Mouse (Mus musculus): ENCODE results near the gene Aurkb. TPM values are rescaled to one million over a fixed set of nuclear protein-coding genes. Genes with fewer than 3 reads are reported as not detected.

The Aurkb gene
- polyA plus RNA-seq, 1 experiment from 2014 or later: 34.1 TPM

DNA sequence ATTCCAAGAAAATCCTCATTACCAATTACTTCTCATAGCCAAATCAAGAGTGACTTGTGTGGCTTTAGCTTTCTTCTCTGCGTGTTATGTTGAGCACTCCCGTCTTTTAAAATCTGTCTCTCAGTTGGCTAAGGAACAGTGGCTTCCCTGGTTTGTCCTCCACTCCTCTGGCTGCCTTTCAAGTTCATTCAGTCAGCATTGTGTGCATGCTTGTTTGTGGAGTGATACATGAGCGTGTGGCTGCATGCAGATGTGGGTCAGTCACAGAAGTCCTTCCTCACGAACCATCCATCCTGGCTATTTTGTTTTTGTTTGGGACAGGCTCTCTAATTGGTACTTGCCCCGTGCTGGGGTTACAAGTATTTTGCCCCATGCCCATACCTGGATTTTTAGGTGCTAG is 31.1 kb downstream of the Aurkb start:
- ChIA-PET POLR2A (interaction anchor here (0.7 kb wide), 1 partner anchor 14 kb away, joined by 3 read pairs; no protein-coding TSS in a partner anchor), CTCF (interaction anchor here (0.9 to 4.4 kb wide), 4 partner anchors 9 to 48 kb away, joined by 3 to 13 read pairs (median 4); no protein-coding TSS in a partner anchor)
- no peaks in the 10 kb centered on the region for H3K27me3 ChIP-seq
- DNase-seq (ENCODE audit: low read depth, low spot score): no peak
- in situ Hi-C loops (cut with MboI; ENCODE audit: low pct_unique_long_range_greater_than_20kb): loop anchor here (25.0 kb wide), 1 partner anchor 911 kb away; the partner anchor contains the start of genes Ctdnep1, Elp5, Gabarap and Phf23
- no peak for TF ChIP-seq CTCF (IDR thresholded peaks at IDR 0.05)
- no peak for ATAC-seq

DNA sequence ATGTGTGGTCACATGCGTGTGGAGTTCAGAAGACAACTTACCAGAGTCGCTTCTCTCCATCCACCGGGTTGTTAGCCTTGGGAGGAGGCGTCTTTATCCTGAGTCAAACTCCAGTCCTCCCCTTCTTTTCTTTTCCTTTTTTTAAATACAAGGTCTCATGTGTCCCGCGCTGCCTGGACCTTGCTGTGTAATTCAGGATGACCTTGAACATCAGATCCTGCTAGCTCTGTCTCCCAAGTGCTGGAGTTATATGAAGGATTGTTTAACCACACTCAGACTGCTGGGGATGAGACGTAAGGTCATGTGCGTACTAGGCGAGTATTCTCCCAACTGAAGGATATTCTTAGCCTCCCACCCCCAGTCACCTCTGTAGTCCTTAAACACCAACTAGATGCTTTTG is 31.9 kb downstream of the Aurkb start:
- no peak for ATAC-seq
- TF ChIP-seq CTCF (IDR thresholded peaks at IDR 0.05): no peak
- H3K27me3 ChIP-seq: no peaks in the 10 kb centered on the region
- no peak for DNase-seq (ENCODE audit: low read depth, low spot score)
- CTCF ChIA-PET: interaction anchor here (0.7 to 1.5 kb wide), 4 partner anchors 9 to 48 kb away, joined by 3 to 5 read pairs (median 3); no protein-coding TSS in a partner anchor
- POLR2A ChIA-PET: no interaction called here
- in situ Hi-C loops (cut with MboI; ENCODE audit: low pct_unique_long_range_greater_than_20kb): loop anchor here (25.0 kb wide), 1 partner anchor 910 kb away; the partner anchor contains the start of genes Ctdnep1, Elp5, Gabarap and Phf23

GRCm38 (mm10) chr11:69078041-69078440 is 32.6 kb downstream of the Aurkb start:
- ChIA-PET CTCF (interaction anchor here (0.7 to 1.1 kb wide), 3 partner anchors 9 to 46 kb away, joined by 3 read pairs; no protein-coding TSS in a partner anchor), POLR2A (interaction anchor here (1.1 kb wide), 1 partner anchor 9 kb away, joined by 3 read pairs; no protein-coding TSS in a partner anchor)
- H3K27me3 ChIP-seq: no peaks in the 10 kb centered on the region
- DNase-seq (ENCODE audit: low read depth, low spot score) (no peak), ATAC-seq (no peak)
- no peak for TF ChIP-seq CTCF (IDR thresholded peaks at IDR 0.05)
- in situ Hi-C loops (cut with MboI; ENCODE audit: low pct_unique_long_range_greater_than_20kb): loop anchor here (25.0 kb wide), 1 partner anchor 909 kb away; the partner anchor contains the start of genes Ctdnep1, Elp5, Gabarap and Phf23

GRCm38 (mm10) chr11:69078805-69079438 is 33.5 kb downstream of the Aurkb start:
- H3K27me3 ChIP-seq: no peaks in the 10 kb centered on the region
- no peak for ATAC-seq
- no peak for TF ChIP-seq CTCF (IDR thresholded peaks at IDR 0.05)
- POLR2A ChIA-PET: interaction anchor here (0.6 to 1.2 kb wide), 6 partner anchors 8 to 1157 kb away, joined by 3 to 6 read pairs (median 4); partner anchors contain the start of genes 9130213A22Rik, Per1 and Vamp2
- in situ Hi-C loops (cut with MboI; ENCODE audit: low pct_unique_long_range_greater_than_20kb): loop anchor here (25.0 kb wide), 1 partner anchor 908 kb away; the partner anchor contains the start of genes Ctdnep1, Elp5, Gabarap and Phf23
- no peak for DNase-seq (ENCODE audit: low read depth, low spot score)
- CTCF ChIA-PET: interaction anchor here (1.4 to 2.1 kb wide), 3 partner anchors 12 to 43 kb away, joined by 6 to 8 read pairs (median 7); partner anchors contain the start of gene 9130213A22Rik

DNA sequence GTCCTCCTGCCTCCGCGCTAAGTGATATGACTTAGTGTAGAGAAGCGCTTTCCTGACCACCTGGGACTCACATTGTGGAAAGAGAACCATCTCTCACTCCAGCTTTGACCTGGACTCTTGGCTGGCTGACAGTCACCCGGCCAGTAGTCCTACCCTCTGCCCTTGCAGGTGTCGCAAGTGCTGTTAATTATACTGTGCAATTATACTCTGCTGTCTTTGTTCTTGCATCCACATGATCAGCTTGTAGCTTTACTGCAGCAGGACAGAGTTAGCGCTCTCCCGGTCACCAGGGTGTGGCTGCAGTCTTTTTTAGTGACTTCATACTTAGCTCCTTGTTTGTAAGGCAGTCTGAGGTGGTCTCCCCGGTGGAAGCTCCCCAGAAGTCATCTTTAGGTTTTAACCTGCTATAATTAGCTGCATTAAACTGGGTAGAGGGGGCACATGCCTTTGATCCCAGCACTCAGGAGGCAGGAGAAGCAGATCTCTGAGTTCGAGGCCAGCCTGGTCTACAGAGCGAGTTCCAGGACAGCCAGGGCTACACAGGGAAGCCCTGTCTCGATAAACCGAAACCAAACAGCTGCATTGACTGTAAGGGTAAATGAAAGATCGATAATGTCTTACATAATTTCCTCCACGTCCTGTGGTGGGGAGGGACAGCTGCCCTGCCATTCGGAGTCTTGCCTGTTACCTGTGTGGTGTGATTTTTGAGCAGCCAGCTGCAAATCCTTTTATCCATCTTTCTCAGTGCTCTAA is 34.8 kb downstream of the Aurkb start:
- H3K27me3 ChIP-seq: no peaks in the 10 kb centered on the region
- in situ Hi-C loops (cut with MboI; ENCODE audit: low pct_unique_long_range_greater_than_20kb): loop anchor here (25.0 kb wide), 1 partner anchor 907 kb away; the partner anchor contains the start of genes Ctdnep1, Elp5, Gabarap and Phf23
- no peak for TF ChIP-seq CTCF (IDR thresholded peaks at IDR 0.05)
- ATAC-seq: no peak
- DNase-seq (ENCODE audit: low read depth, low spot score): no peak
- ChIA-PET POLR2A (interaction anchor here (0.6 to 1.1 kb wide), 3 partner anchors 12 to 43 kb away, joined by 3 to 6 read pairs (median 6); partner anchors contain the start of gene 9130213A22Rik), CTCF (interaction anchor here (1.1 to 2.1 kb wide), 4 partner anchors 12 to 42 kb away, joined by 5 to 8 read pairs (median 6); partner anchors contain the start of genes 9130213A22Rik and Per1)

DNA sequence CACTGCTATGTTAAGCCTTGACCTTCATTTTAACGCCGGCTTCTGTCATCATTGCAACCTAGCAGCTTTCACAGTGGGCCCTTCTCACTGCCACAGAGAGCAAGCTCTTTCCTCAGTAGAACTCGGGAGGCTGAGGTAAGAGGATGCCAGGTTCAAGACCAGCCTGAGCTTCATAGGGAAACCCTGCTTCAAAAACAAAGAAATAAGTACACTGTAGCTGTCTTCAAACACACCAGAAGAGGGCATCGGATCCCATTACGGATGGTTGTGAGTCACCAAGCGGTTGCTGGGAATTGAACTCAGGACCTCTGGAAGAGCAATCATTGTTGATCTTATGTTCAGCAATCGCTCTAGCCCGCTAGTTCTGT is 35.4 kb downstream of the Aurkb start:
- ATAC-seq (no peak), DNase-seq (ENCODE audit: low read depth, low spot score) (no peak)
- CTCF ChIA-PET: no interaction called here
- in situ Hi-C loops (cut with MboI; ENCODE audit: low pct_unique_long_range_greater_than_20kb): loop anchor here (25.0 kb wide), 1 partner anchor 906 kb away; the partner anchor contains the start of genes Ctdnep1, Elp5, Gabarap and Phf23
- no peaks in the 10 kb centered on the region for H3K27me3 ChIP-seq
- POLR2A ChIA-PET: interaction anchor here (0.6 kb wide), 1 partner anchor 42 kb away, joined by 6 read pairs; no protein-coding TSS in a partner anchor
- no peak for TF ChIP-seq CTCF (IDR thresholded peaks at IDR 0.05)

DNA sequence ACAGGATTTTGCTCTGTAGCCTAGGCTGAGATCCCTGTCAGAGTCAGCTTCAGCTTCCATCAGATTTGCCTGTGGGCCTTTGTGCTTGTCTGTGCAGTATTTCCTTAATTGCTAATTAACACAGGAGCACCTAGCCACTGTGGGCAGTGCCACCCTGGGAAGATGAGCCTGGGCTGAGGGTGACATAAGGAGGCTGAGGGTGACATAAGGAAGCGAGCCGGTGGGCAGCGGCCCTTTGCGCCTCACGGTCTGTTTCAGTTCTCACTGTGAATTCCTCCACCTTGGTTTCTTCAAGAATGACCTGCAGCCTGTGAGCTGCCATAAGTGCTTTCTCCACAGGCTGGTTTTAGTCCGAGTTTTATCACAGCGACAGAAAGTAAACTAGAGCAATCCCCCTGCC is 36.2 kb downstream of the Aurkb start:
- CTCF ChIA-PET: interaction anchor here (1.0 to 1.4 kb wide), 2 partner anchors 12 to 42 kb away, joined by 3 to 5 read pairs; partner anchors contain the start of gene 9130213A22Rik
- H3K27me3 ChIP-seq: no peaks in the 10 kb centered on the region
- TF ChIP-seq CTCF (IDR thresholded peaks at IDR 0.05): no peak
- no peak for DNase-seq (ENCODE audit: low read depth, low spot score)
- no peak for ATAC-seq
- POLR2A ChIA-PET: no interaction called here
- in situ Hi-C loops (cut with MboI; ENCODE audit: low pct_unique_long_range_greater_than_20kb): loop anchor here (25.0 kb wide), 1 partner anchor 906 kb away; the partner anchor contains the start of genes Ctdnep1, Elp5, Gabarap and Phf23

DNA sequence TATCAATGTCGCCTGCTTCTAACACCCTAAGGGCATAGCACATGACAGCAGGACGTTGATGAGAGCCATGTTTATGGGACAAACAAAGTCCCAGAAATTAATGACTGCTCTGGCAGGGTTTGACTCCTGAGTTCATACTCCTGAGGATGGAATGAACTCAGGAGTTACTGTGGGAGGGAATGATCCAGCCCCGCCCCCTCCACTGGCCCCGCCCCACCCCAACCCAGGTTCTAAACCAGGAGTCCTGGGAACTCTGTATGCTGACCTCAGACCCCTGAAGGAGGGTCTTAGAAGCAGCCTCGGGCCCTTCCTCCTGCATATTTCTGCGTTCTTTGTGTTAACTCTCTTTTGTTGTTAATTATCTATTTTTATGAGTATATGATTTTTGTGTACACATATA is 40.2 kb downstream of the Aurkb start:
- in situ Hi-C loops (cut with MboI; ENCODE audit: low pct_unique_long_range_greater_than_20kb): loop anchor here (25.0 kb wide), 1 partner anchor 902 kb away; the partner anchor contains the start of genes Ctdnep1, Elp5, Gabarap and Phf23
- H3K27me3 ChIP-seq: no peaks in the 10 kb centered on the region
- no peak for TF ChIP-seq CTCF (IDR thresholded peaks at IDR 0.05)
- CTCF ChIA-PET: interaction anchor here (1.2 to 2.2 kb wide), 2 partner anchors 10 to 19 kb away, joined by 3 to 8 read pairs; no protein-coding TSS in a partner anchor
- no peak for DNase-seq (ENCODE audit: low read depth, low spot score)
- no peak for ATAC-seq
- POLR2A ChIA-PET: no interaction called here

DNA sequence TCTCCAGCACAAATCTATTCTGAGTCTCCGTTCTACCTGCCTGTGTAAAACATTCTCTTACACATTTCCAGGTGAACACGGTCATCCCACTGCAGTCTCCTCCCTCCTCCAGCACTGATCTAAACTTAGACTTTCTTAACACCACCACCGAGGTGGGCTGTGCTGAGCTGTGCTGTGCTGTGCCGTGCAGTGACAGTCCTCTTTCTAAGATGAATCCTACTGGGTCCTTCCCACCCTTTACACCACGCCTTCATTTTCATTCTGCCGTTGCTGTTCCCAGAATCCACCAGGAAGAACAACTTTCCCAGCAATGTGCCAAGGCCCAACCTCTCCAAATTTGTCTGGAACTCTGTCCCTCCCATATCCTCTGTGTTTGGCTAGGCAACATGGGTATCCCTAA is 40.9 kb downstream of the Aurkb start:
- no peaks in the 10 kb centered on the region for H3K27me3 ChIP-seq
- in situ Hi-C loops (cut with MboI; ENCODE audit: low pct_unique_long_range_greater_than_20kb): loop anchor here (25.0 kb wide), 1 partner anchor 901 kb away; the partner anchor contains the start of genes Ctdnep1, Elp5, Gabarap and Phf23
- POLR2A ChIA-PET: interaction anchor here (0.7 kb wide), 1 partner anchor 8 kb away, joined by 3 read pairs; no protein-coding TSS in a partner anchor
- DNase-seq (ENCODE audit: low read depth, low spot score) (no peak), ATAC-seq (no peak)
- no peak for TF ChIP-seq CTCF (IDR thresholded peaks at IDR 0.05)
- CTCF ChIA-PET: interaction anchor here (2.2 kb wide), 1 partner anchor 19 kb away, joined by 8 read pairs; no protein-coding TSS in a partner anchor

Measured in Patski (cell line).